Mouse (Mus musculus): ENCODE measurements around the gene Mxra7. TPM values are rescaled to one million over a fixed set of nuclear protein-coding genes. Genes with fewer than 3 reads are reported as not detected.
A peak's percentile ranks its signal among the peaks of the same experiment; 100 is the strongest.

The Mxra7 gene
- polyA plus RNA-seq, 1 experiment from 2014 or later: 20.8 TPM

DNA sequence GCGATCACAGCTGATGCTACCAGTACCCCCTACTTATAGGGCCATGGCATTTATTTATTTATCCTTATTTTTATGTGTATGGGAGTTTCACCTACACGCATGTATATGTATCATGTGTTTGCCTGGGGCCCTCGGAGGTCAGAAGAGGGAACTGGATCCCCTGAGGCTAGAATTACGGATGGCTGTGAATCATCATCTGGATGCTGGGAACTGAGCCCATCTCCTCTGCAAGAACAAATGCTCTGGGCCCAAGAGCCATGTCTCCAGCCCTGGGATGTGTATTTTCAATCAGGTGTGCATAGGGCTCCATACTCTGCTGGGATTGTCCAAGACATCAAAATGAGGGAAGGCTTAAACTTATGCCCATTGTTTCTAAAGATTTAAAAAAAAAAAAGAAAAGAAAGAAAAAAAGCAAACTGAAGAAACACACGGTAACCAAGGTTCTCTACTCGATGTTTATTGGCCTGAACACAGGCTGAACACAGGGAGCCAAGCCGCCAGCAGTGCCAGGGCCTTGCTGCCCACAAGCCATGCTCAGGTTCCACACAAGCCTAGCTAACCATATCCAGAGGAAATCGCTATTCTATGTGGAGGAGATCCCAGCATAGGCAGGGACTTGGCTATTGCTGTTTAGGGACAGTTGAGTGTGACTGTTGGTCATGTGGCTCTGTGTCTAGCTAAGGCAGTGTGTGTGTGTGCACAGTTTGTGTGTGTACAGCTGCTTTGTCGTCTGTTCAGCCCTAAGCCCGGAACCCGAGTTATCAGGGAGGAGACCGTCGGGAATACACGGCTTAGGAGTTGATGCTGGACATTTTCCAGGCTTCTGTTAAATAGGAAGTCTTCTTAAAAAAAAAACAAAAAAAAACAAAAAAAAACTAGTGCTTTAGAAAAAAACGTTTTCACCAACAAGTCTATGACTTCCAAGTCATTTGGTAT lies 21.4 kb downstream of the Mxra7 start:
- H3K4me1 ChIP-seq (replicated peaks): peaks cover 18% of the 10 kb centered on the region
- no peak for ATAC-seq (ENCODE audit: insufficient number of reproducible peaks, insufficient read depth, low FRiP score, low TSS enrichment, low read depth)
- no peak overlapping the region for H3K9ac ChIP-seq (replicated peaks)
- H3K27ac ChIP-seq: 0 out of 2 replicates have a peak overlapping the region, but pooled peaks have one; percentile 41
- H3K9me3 ChIP-seq: no peaks in the 10 kb centered on the region
- no peak overlapping the region for H3K4me3 ChIP-seq (replicated peaks)
- 84% methylated on average over 15 of the region's 15 CpGs for WGBS
- no peak overlapping the region for H3K4me2 ChIP-seq
- peaks cover 5% of the 10 kb centered on the region; the same call in 1 of the 2 replicates for H3K27me3 ChIP-seq
- H3K36me3 ChIP-seq: no peaks in the 10 kb centered on the region

DNA sequence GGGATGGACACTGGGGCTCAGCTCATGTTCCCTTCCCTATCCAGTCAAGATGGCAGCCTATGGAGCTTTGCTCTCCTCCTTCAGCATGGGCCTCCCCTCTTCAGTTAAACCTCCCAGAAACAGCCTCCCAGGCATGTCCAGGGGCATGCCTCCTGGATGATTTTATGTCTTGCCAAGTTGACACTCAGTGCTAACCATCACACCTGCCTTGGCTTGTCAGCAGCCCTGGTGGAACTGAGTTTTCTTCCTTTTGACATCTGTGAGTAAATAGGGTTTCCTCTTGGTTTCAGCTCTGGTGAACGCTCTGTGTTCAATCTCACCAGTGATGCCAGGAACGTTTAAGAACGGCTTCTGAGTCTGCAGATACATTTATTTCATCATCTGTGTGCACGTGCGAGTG lies 25.1 kb downstream of the Mxra7 start:
- no peak overlapping the region for H3K4me3 ChIP-seq (replicated peaks)
- no peaks in the 10 kb centered on the region for H3K36me3 ChIP-seq
- no peaks in the 10 kb centered on the region for H3K9me3 ChIP-seq
- no peak overlapping the region for H3K9ac ChIP-seq (replicated peaks)
- no peaks in the 10 kb centered on the region for H3K27me3 ChIP-seq
- H3K27ac ChIP-seq: no peak overlapping the region
- H3K4me1 ChIP-seq (replicated peaks): peaks cover under 1% of the 10 kb centered on the region; the same call in 1 of the 2 replicates
- no peak for ATAC-seq (ENCODE audit: insufficient number of reproducible peaks, insufficient read depth, low FRiP score, low TSS enrichment, low read depth)
- 86% methylated on average over 5 of the region's 5 CpGs for WGBS
- no peak overlapping the region for H3K4me2 ChIP-seq

DNA sequence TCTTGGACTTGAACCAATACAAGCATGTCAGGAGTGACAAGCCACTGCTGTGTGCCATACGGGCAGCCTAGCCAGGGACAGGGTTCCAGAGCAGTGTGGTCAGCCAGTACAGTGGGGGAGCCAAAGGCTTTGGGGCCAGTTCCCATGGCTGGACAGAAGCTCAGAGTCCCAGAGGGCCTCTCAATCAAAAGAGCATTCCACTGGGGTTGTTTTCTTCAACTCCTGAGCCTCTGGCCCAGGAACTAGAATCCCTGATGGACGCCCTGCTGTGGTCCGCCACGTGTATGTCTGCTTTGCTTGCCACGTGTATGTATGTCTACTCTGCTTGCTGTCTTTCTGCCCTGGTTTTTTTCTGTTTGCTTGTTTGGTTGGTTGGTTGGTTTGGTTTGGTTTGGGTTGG lies 26.7 kb downstream of the Mxra7 start:
- no peaks in the 10 kb centered on the region for H3K36me3 ChIP-seq
- no peaks in the 10 kb centered on the region for H3K27me3 ChIP-seq
- H3K9me3 ChIP-seq: no peaks in the 10 kb centered on the region
- no peak overlapping the region for H3K27ac ChIP-seq
- 75% methylated on average over 5 of the region's 5 CpGs for WGBS
- H3K4me2 ChIP-seq: no peak overlapping the region
- ATAC-seq (ENCODE audit: insufficient number of reproducible peaks, insufficient read depth, low FRiP score, low TSS enrichment, low read depth): no peak
- no peak overlapping the region for H3K9ac ChIP-seq (replicated peaks)
- no peaks in the 10 kb centered on the region for H3K4me1 ChIP-seq (replicated peaks)
- H3K4me3 ChIP-seq (replicated peaks): no peak overlapping the region

DNA sequence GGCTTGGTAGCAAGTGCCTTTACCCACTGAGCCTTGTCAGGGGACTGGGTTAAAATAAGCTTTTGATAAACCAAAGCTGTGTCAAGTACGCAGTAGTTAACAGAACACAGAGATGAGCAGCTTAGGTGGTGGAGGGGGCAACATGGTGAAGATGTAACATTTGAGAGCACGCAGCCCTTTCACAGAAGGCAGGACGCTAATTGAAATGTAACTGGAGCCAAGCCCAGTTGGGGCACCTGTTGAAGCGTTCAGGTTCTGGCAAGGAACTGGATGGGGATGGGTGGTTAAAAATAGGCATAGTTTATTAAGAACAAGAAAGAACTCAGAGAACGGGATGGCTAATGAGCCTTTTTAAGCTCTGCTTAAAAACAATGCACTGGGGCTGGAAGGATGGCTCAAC lies 28.5 kb downstream of the Mxra7 start:
- ATAC-seq (ENCODE audit: insufficient number of reproducible peaks, insufficient read depth, low FRiP score, low TSS enrichment, low read depth): no peak
- Histone ChIP-seq H3K4me3 (replicated peaks) (no peak overlapping the region), H3K4me1 (replicated peaks) (no peaks in the 10 kb centered on the region), H3K27me3 (no peaks in the 10 kb centered on the region), H3K27ac (no peak overlapping the region), H3K9ac (replicated peaks) (no peak overlapping the region), H3K4me2 (no peak overlapping the region), H3K36me3 (no peaks in the 10 kb centered on the region), H3K9me3 (no peaks in the 10 kb centered on the region)
- WGBS: 88% methylated on average over 5 of the region's 5 CpGs

DNA sequence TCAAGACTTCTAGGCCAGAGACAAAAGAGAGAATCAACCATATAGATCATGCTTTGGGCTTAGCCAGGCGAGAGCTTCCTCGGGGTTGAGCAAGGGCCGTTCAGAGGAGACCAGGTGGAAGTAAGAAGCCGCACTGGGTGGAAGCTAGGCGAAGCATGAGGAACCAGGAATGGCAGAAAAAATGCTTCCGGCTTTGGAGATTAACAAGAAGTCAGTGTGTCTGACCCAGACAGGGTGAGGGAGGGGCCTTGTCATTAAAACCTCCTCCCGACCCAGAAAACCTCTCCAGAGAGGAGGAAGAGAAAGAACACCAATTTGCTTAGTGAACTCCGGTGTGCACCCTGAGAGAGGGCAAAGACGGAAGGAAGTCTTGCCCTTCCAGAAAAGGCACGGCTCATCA lies 43.6 kb downstream of the Mxra7 start:
- ATAC-seq (ENCODE audit: insufficient number of reproducible peaks, insufficient read depth, low FRiP score, low TSS enrichment, low read depth): no peak
- no peak overlapping the region for H3K4me3 ChIP-seq (replicated peaks)
- no peak overlapping the region for H3K27ac ChIP-seq
- WGBS: 93% methylated on average over 10 of the region's 10 CpGs
- H3K27me3 ChIP-seq: no peaks in the 10 kb centered on the region
- no peak overlapping the region for H3K9ac ChIP-seq (replicated peaks)
- peaks cover 21% of the 10 kb centered on the region for H3K4me1 ChIP-seq (replicated peaks)
- 0 out of 2 replicates have a peak, but pooled peaks cover 4% of the 10 kb centered on the region for H3K9me3 ChIP-seq
- no peaks in the 10 kb centered on the region for H3K36me3 ChIP-seq
- H3K4me2 ChIP-seq: no peak overlapping the region

DNA sequence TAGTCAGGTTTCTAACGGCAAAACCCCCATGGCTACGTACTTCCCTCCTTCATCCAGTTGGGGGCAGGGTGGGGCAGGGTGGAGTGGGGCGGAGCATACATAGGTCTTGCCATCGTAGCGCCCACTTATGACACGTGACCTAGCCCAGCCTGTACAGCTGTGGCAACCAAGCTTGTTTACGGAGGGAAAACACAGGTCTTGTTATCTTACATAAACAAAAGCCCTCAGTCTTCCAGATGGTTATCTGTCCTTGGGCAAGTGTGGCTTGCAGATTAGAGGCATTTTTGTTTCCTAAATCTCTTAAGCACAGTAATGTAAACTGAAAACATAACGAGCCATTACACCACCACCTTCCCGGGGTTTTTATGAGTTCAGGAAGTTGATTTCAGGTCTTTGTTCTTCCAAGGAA lies 45.1 kb downstream of the Mxra7 start:
- Histone ChIP-seq H3K27ac (peak overlapping the region; percentile 25; the same call in 1 of the 2 replicates), H3K9me3 (0 out of 2 replicates have a peak, but pooled peaks cover 4% of the 10 kb centered on the region), H3K9ac (replicated peaks) (no peak overlapping the region), H3K27me3 (no peaks in the 10 kb centered on the region), H3K4me1 (replicated peaks) (peaks cover 23% of the 10 kb centered on the region), H3K4me2 (0 out of 2 replicates have a peak overlapping the region, but pooled peaks have one; percentile 3), H3K4me3 (replicated peaks) (no peak overlapping the region), H3K36me3 (no peaks in the 10 kb centered on the region)
- ATAC-seq (ENCODE audit: insufficient number of reproducible peaks, insufficient read depth, low FRiP score, low TSS enrichment, low read depth): no peak
- 50% methylated on average over 9 of the region's 9 CpGs for WGBS

DNA sequence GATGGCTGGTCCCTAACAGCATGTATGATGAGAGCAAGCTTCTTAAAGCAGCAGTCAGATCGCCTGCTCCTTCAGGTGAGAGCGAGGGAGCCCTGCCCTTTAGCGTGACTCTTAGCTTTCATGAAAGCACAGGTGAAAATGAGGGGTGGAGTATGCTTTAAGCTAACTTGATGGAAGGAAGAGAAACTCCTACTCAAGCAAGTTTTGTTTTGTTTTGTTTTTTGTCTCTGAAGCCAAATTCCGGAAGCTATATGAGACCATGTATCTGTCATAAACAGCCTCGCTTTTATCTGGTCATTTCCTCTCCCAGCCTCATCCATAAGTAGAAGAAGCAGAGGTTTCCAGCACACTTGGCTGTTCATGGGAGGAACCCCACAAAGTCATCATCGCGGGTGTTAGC lies 52.4 kb downstream of the Mxra7 start, which contains the start of gene St6galnac1:
St6galnac1 (minus strand) TSS at position 101 of the 400 bp plus-strand sequence.
- Histone ChIP-seq H3K4me3 (replicated peaks) (no peak within 1 kb of the TSS), H3K9ac (replicated peaks) (no peak within 1 kb of the TSS), H3K27ac (no peak within 1 kb of the TSS), H3K4me1 (replicated peaks) (0 out of 2 replicates have a peak, but pooled peaks cover 2% of the 10 kb centered on the region), H3K4me2 (no peak within 1 kb of the TSS), H3K9me3 (no peaks in the 10 kb centered on the region), H3K27me3 (no peaks in the 10 kb centered on the region), H3K36me3 (no peaks in the 10 kb centered on the region)
- 86% methylated on average over 7 of the region's 7 CpGs for WGBS
- ATAC-seq (ENCODE audit: insufficient number of reproducible peaks, insufficient read depth, low FRiP score, low TSS enrichment, low read depth): no peak

DNA sequence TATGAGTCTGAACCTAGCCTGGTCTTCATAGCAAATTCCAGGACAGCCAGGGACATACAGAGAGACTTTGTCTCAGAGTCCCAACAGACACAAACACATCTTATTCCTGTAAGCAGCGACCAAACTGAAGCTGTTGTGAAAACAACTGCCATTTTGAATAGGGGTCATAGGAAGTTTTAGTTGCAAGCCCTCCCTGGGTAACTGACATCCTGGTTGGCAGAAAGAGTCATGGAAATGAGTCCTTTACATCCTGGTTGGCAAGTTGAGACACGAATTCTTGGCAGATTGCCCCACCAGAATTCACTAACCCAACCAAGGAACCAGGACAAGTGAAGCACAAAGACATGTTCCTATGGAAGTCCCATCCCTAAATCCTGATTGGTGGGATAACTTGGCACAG lies 54.6 kb downstream of the Mxra7 start:
- 62% methylated on average over 2 of the region's 2 CpGs for WGBS
- 0 out of 2 replicates have a peak, but pooled peaks cover 2% of the 10 kb centered on the region for H3K4me1 ChIP-seq (replicated peaks)

DNA sequence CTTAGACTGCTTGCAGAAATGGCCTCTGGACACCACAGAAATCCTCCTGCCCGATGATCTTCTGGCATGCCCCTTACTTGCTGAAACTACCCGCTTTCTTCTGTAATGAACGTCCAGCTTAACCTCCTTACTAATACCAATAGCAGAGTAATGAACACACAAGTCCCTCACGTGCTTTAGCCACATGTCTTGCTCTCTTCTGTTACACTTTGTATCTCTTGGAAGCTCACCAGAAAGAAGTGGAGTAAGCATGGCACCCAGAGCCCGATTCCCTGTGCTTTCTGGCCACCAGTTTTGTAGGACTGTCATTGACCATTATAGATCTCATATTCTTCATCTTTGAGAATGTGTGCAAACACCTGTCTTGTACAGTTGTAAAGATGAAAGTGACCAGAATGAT lies 58.0 kb downstream of the Mxra7 start:
- WGBS: 81% methylated on average over 5 of the region's 5 CpGs
- H3K4me2 ChIP-seq: no peak overlapping the region
- H3K9me3 ChIP-seq: no peaks in the 10 kb centered on the region
- H3K4me3 ChIP-seq (replicated peaks): no peak overlapping the region
- no peaks in the 10 kb centered on the region for H3K36me3 ChIP-seq
- H3K9ac ChIP-seq (replicated peaks): no peak overlapping the region
- H3K4me1 ChIP-seq (replicated peaks): no peaks in the 10 kb centered on the region
- no peak overlapping the region for H3K27ac ChIP-seq
- H3K27me3 ChIP-seq: no peaks in the 10 kb centered on the region
- ATAC-seq (ENCODE audit: insufficient number of reproducible peaks, insufficient read depth, low FRiP score, low TSS enrichment, low read depth): no peak

More for the DNA sequence above, 54.6 kb downstream of the Mxra7 start:
- H3K27ac ChIP-seq: no peak overlapping the region
- H3K9ac ChIP-seq (replicated peaks): no peak overlapping the region
- H3K4me3 ChIP-seq (replicated peaks): no peak overlapping the region
- no peak overlapping the region for H3K4me2 ChIP-seq
- no peaks in the 10 kb centered on the region for H3K36me3 ChIP-seq
- no peaks in the 10 kb centered on the region for H3K9me3 ChIP-seq
- no peak for ATAC-seq (ENCODE audit: insufficient number of reproducible peaks, insufficient read depth, low FRiP score, low TSS enrichment, low read depth)
- no peaks in the 10 kb centered on the region for H3K27me3 ChIP-seq

DNA sequence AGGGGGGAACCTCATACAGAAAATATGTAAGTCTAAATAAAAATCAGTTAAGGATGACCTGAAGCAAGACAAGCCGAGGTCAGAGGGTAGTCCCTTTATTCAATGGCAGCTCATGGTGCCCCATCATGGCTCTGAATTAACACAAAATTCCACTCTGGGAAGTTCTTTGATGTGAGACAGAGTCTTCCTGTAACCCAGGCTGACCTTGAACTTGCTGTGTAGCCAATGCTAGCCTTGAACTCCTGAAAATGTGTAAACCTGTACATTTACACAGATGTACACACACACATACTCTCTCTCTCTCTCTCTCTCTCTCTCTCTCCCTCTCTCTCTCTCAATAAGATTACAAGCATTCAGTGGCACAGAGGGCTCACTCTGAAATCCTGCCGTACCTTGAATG lies 62.9 kb downstream of the Mxra7 start:
- Histone ChIP-seq H3K4me3 (replicated peaks) (no peak overlapping the region), H3K36me3 (no peaks in the 10 kb centered on the region), H3K9ac (replicated peaks) (no peak overlapping the region), H3K4me2 (no peak overlapping the region), H3K4me1 (replicated peaks) (no peaks in the 10 kb centered on the region), H3K27ac (no peak overlapping the region), H3K9me3 (no peaks in the 10 kb centered on the region), H3K27me3 (no peaks in the 10 kb centered on the region)
- no peak for ATAC-seq (ENCODE audit: insufficient number of reproducible peaks, insufficient read depth, low FRiP score, low TSS enrichment, low read depth)
- 91% methylated on average over 2 of the region's 2 CpGs for WGBS

DNA sequence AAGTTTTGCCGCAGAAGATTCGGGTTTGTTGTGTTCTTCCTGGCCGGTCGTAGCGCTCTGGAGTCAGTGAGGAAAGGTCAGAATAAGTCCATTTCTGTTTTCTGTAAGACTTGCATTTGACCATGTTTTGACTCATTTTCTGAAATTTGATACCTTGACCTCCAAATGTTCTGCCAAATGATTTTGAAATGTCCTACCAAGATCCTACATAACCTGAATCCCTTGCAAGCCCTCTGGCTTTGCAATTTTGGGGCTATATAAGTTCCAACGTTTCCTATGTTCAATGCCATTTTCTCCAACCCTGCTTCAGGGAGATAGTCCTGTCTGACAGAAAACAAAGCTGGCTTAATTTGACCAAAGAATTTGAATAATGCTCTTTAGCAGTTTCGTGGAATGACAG lies 63.5 kb downstream of the Mxra7 start:
- no peaks in the 10 kb centered on the region for H3K27me3 ChIP-seq
- WGBS: 93% methylated on average over 7 of the region's 7 CpGs
- H3K4me3 ChIP-seq (replicated peaks): no peak overlapping the region
- no peak for ATAC-seq (ENCODE audit: insufficient number of reproducible peaks, insufficient read depth, low FRiP score, low TSS enrichment, low read depth)
- no peak overlapping the region for H3K27ac ChIP-seq
- no peaks in the 10 kb centered on the region for H3K4me1 ChIP-seq (replicated peaks)
- H3K4me2 ChIP-seq: no peak overlapping the region
- H3K36me3 ChIP-seq: no peaks in the 10 kb centered on the region
- no peak overlapping the region for H3K9ac ChIP-seq (replicated peaks)
- no peaks in the 10 kb centered on the region for H3K9me3 ChIP-seq

Measured in limb, embryonic 12.5 days (tissue).